Mouse (Mus musculus): ENCODE results near the gene Med29.

Med29 gene

GRCm38 (mm10) chr7:28392429-28393271 lies at the start of gene Med29, which contains the start of gene Paf1:
TSS of gene Med29 (minus strand) at chr7:28392708.
TSS of gene Paf1 (plus strand) at chr7:28392951.
- peak; percentile 96 for DNase-seq

- no peak for DNase-seq
These were observed 49.4 kb upstream of the Med29 start for GRCm38 (mm10) chr7:28441776-28442485.

GRCm38 (mm10) chr7:28440739-28441138 lies 48.2 kb upstream of the Med29 start:
- DNase-seq = peak; percentile 32

- DNase-seq = no peak
These were observed 46.3 kb upstream of the Med29 start for GRCm38 (mm10) chr7:28438771-28439170.

- DNase-seq = no peak
These were observed 45.5 kb upstream of the Med29 start for GRCm38 (mm10) chr7:28437964-28438363.

GRCm38 (mm10) chr7:28436932-28437570 lies 44.5 kb upstream of the Med29 start, which contains the start of gene Gmfg:
TSS of gene Gmfg (plus strand) at chr7:28437447.
- DNase-seq = peak; percentile 89

- DNase-seq = peak; percentile 100
These were observed 43.9 kb upstream of the Med29 start for GRCm38 (mm10) chr7:28436271-28436904.

- DNase-seq = peak; percentile 28
These were observed 43.3 kb upstream of the Med29 start for GRCm38 (mm10) chr7:28435660-28436259.

- no peak for DNase-seq
These were observed 39.7 kb upstream of the Med29 start for GRCm38 (mm10) chr7:28432252-28432651.

- no peak for DNase-seq
These were observed 38.0 kb upstream of the Med29 start for GRCm38 (mm10) chr7:28430512-28430911.

- DNase-seq = no peak
These were observed 35.2 kb upstream of the Med29 start for GRCm38 (mm10) chr7:28427738-28428137.

- no peak for DNase-seq
These were observed 30.5 kb upstream of the Med29 start for GRCm38 (mm10) chr7:28423018-28423417.

GRCm38 (mm10) chr7:28419416-28419815 lies 26.9 kb upstream of the Med29 start:
- no peak for DNase-seq

GRCm38 (mm10) chr7:28418096-28418670 lies 25.7 kb upstream of the Med29 start:
- no peak for DNase-seq

- DNase-seq = no peak
These were observed 24.9 kb upstream of the Med29 start for GRCm38 (mm10) chr7:28417368-28417767.

GRCm38 (mm10) chr7:28412826-28413225 lies 20.3 kb upstream of the Med29 start:
- DNase-seq = no peak

GRCm38 (mm10) chr7:28410841-28411475 lies 18.4 kb upstream of the Med29 start:
- DNase-seq = no peak

GRCm38 (mm10) chr7:28401942-28402341 lies 9.4 kb upstream of the Med29 start:
- DNase-seq = no peak

GRCm38 (mm10) chr7:28401030-28401429 lies 8.5 kb upstream of the Med29 start:
- DNase-seq = no peak

GRCm38 (mm10) chr7:28398696-28399340 lies 6.3 kb upstream of the Med29 start:
- DNase-seq = no peak

GRCm38 (mm10) chr7:28398000-28398399 lies 5.5 kb upstream of the Med29 start:
- no peak for DNase-seq
